Mouse (Mus musculus) skeletal muscle tissue, adult 2 months (tissue): ENCODE measurements at regions not wholly inside any gene's neighbourhood (a gene's known extent, or its start where the extent isn't known, plus 50 kb on each side); places are given as distances from the start of the nearest gene placed in this dataset.
A peak's percentile ranks its signal among the peaks of the same experiment; 100 is the strongest.

Experiments
- DNase-seq: peaks from one replicate; pipeline ENCODE4 v3.0.0-alpha.2; 2012; ENCODE audit warnings: low read depth, low spot score

DNA sequence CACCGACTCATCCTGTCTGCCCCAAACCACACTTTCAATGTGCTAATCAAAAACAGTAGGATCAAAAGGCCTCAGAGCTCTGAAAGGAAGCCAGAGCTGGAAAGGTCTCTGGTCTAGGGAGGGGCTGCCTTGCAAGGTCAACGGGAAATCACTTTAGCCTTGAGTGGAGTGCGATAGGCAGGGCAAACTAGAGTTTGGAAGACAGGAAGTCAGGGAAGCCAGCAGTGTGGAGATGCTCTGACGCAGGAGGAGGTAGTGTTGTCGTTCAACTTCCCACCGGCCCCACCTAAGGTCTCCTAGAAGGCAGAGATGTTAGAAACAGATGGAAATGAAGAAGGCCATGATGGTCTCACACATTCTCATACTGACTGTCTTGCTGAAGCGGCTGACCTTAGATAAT lies 52.0 kb upstream of the Trp53i11 start:
- DNase-seq = peak; percentile 25

DNA sequence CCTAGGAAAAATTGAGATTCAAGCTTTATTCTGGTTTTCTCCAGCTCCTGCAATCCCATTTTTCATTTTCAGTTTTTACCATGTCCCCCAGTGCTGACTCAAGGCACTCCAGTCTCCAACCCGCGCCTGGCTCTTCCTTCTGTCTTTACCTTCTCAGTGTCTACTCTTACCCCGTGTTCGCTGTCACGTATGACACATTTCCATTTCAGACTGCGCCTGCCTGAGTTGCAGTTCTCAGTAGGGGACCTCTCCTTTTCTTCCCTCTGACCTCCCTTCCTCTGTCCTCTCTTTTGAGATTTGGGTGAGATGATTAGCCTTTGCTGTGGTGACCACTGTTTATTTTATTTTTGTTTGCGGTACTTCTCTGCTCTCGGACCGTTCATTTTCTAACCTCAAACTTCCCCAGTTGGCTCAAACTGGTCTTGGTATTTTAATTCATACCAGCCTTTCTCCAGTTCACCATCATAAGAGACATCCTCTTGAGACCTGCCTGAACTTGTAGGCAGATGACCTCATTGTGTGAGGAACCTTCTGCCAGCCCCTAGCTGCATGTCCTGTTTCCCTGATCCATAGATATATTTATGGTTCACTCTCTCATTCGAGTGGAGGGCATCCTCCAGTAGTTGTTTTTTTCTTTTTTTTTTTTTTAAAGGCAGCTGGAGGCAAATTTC lies 53.9 kb upstream of the Trp53i11 start:
- DNase-seq = no peak

DNA sequence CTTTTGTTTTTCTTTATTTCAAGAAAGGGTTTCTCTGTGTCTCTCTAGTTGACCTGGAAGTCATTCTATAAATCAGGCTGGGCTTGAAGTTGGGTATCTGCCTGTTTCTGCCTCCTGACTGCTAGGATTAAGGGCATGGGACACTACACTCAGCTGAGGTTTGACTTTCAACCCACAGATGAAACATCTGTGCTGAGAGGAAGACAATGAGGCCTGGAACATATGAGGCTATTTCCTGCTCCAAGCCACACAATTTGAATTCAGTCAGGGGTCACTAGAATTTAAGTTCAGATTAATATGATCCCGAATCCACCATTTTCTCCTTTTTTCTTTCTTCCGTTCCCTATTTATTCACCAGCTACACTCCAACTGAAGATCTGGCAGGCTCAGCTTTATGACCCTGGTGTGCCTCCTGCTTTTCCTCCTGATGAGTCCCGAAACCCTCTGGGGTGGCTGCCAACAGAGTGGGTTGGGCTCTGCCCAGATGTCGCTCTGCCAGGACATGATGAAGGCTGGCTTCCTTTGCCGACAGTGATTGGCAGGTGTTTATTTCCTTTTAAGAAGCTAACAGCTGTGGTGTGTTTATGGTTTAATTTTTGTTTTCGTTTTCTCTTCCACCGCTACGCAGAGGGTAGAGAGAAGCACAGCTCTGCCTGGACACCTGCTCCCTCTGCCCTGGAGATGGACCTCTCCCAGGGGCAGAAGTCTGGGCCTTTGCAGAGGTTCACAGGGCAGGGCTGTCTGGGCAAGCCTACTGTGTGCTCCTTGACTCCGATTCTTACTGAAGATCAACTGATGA lies 55.3 kb upstream of the Trp53i11 start:
- peak; percentile 84 for DNase-seq

DNA sequence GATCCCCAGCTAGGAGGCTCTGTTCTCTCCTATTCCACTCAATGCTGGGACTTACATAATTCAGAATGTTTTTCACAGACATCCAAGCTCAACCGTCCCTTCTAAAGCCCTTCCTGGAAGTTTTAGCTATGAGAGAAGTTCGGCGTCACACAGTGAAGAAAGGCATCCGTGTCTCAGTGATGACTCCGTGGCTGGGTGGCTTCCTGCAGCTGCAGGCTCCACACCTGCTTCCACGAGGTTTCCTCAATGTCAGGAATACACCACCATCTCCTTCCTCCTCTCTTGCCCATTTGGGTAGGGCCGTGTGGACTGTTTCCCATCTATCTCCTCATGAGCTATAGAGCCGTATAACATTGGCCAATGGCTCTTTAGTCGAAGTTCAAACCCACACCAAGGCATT lies 56.1 kb upstream of the Trp53i11 start:
- no peak for DNase-seq

DNA sequence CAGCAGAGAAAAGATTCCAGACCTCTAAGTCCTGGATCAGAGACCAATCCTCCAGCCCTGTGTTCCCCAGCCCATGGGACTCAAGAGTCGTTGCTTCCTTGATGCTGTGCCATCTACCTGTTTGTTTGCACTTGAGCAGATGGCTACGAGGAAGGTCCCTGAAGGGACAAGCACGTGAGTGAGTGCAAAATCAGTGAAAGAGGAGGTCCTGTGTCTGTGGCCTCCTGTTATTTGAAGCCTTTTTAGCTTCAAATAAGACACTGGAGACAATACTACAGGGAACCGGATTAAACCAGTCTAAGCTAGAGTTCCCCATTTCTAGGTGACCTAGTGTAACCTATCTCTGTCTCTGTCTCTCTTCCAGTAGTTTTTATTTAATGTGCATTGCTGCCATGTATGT lies 58.2 kb upstream of the Trp53i11 start:
- DNase-seq = no peak

DNA sequence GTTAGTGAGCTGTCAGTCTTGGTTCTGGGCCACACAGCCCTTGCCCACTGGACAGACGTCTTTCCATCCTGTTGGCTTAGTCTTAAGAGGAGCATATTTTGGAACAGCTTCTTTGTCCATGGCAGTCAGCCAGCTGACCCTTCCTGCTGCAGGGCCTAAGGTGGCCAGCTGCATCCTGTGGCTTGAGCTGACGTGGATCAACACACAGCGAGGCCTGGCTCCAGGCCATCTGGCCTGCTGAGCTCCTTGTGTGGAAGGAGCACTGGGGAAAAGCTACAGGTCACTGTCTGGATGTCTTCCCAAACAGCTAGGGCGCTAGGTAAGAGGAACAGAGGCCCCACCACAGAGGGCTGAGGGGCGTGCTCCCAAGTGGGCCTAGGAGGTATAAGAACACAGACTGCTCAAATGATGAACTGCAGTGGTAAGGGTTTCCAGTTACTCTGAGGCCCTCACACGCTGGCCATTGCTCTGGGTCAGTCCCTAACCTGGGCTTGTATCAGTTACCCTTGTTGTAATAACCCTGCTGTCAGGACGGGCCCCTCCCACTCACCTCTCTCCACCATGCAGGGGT lies 60.7 kb upstream of the Trp53i11 start:
- peak; percentile 76 for DNase-seq

DNA sequence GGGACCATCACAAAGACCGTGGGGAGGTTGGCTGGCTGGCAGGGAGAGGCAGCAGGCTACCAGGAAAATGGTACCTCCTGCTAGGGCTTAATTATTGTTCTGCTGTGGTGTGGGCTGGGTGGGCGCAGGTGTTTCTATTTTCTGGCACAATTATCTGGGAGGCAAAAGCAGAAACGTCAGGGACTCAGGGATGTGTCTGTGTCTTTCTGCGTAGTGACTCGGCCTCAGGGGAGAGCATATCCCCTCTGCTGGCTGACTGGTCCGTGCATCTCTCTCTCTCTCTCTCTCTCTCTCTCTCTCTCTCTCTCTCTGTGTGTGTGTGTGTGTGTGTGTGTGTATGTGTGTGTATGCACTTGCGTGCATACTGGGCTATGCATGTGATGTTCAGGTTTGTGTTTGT lies 61.2 kb upstream of the Trp53i11 start:
- DNase-seq = no peak

DNA sequence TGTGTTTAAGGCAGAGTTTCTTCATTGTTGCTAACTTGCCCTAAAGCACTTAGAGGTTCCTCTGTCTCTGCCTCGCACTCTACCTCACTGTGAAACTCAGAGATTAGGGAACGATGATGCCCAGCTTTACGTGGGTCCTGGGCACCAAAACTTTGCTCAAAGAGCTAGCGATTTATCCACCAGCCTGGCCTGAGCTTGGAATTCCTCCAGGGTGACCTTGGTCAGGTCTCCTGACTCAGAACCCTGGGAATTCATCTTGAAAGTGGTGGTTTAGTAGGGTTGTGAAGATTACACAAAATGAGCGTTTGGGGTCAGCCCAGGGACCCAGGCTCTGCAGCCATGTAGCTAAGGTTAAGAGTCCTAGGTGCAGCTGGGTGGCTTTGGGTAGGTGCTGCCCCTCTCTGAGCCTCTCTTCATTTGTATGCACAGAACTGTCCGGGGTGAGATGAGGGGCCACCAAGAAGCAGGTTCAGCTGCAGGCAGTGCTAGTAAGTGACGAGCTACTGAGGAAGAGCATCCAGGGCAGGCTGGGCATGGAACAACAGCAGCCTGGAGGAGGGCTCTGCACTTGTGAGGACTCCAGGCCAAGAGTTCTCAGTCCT lies 62.4 kb upstream of the Trp53i11 start:
- no peak for DNase-seq

DNA sequence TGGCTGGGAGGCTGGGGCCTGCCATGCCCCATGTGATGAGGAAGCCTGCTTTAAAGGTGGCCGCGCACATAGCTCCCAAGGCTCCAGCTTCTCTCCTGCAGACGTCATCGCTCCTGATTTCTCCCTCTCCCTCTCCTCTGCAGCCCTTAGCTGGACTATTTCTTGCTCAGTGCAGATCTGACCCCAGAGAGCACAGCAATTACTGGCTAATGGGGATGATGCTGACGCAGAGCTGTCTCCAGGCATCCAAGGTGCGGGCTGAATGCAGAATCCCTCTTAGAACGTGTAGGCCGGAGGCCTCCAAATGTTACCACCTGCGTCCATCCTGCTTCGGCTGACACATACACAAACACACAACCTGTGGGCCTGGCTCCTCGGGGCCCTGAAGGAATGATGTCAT lies 63.5 kb upstream of the Trp53i11 start:
- no peak for DNase-seq

DNA sequence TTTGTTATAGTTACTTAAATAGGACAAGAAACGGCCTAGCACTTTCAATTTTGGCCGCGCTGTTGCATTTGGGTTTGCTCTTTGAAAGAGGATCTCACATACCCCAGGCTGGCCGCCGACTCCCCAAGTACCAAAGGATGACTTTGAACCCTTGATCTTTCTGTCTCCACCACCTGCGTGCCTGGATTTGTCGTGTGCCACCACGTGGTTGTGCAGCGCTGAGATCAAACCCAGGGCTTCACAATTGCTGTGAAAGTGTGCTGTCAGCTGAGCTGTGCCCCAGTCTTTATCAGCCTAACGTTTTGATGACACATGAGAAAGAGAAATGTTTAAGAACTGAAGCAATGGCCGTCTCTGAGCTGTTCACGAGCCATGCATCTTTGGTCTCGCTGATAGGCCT lies 67.0 kb upstream of the Trp53i11 start:
- no peak for DNase-seq

DNA sequence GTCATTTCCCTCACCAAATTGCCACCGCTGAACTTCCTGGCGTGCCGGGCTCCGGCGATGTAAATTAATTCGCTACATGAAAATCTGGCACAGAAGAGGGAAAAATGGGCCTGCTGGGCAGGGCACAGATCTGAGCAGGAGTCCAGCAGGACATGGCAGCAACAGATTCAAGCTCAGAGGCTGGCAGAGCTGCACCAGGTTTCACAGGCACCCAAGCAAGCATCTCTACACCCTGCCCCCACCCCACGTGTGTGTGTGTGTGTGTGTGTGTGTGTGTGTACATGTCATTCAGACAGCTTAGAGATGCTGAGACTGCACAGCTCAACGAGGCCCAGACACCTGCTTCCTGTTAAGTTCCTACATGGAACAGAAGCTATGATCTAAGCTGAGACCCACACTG lies 68.3 kb upstream of the Trp53i11 start:
- no peak for DNase-seq

DNA sequence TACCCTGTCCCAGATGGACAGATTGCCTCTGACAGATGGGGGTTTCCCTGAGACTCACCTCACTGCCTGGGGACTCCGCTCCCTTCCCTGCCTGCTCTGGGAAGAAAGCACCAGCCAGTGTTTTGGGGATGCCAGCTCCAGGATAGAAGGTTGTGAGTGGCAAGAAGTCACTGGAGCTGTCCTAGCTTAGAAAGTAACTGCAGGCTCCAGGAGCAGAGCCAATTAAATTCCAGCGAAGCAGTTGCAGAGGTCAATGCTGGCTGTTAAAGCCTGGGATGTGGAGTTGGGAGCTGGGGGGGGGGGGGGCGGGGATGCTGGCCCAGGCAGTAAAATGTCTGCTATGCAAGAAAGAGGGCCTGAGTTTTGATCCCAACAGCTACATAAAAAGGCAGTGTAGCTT lies 69.3 kb upstream of the Prdm11 start:
- DNase-seq = no peak

DNA sequence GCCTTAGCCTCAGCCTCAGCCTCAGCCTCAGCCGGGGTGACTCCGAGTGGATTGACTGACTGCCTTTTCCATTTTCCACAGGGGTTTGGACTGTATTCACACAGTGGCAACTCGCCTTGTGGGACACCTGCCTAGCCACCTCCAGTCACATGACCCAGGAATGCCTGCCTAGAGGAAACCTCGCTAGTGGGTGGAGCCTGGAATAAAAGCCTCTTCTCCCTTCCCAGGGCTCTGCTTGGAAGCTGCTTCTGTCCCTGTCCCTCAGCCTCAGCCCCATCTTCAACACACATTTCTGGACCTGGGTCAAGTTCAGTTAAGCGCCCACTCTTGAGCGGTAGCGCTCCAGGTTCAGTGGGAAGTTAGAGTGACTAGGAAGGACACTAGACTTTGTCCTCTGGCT lies 68.0 kb upstream of the Prdm11 start:
- no peak for DNase-seq

DNA sequence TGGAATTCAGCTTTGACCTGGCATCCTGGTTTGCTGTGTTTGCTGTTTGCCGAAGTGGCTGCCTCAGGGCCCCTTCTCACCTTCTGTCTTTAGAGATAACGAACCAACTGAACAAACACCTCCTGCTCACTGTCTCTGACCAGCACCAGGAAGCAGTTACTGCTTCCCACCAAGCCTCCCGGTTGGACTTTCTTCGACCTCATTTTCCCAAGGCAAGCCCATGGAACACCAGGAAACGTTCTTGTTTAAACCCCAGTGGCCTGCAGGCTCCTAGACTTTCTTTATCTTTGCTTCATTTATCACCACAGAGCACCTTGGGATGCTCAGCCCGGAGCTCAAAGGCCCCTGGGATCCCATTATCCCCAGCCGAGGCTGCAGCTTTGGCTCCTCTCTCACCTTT lies 66.4 kb upstream of the Prdm11 start:
- no peak for DNase-seq

DNA sequence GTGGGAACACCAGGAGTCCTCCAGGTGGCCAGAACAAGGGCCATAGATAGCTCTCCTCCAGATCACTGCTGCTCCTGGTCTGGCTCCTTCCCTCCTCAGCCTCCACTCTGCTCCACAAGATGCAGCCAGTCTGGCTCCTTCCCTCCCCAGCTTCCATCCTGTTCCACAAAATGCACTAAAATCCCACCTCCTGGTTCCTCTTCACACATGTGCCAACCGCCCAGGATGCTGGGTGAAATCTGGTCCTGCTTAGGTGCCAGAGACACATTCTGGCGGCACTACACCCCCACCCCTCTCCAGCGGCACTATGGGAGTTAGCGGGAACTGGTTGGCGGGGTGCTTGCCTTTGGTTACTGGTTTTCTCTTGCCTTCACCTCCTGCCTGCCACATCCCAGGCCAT lies 64.9 kb upstream of the Prdm11 start:
- DNase-seq = no peak

DNA sequence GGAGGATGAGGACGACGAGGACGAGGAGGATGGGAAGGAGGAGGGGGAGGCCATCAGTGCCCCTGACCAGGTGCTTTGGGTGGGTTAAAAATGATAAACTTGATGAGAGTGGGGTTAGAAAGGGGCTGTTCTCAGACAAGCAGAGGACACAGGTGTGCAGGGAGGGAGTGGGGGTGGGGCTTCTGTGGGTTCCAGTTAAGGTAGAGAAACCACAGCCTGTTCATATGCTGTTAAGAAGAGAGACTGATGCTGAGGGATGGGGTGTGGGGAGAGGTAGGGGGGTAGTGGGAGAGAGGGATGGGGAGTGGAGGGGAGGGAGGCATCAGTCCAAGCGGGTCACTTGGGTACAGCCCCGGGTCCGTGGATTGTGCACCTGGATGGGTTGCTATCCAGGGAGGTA lies 60.6 kb upstream of the Prdm11 start:
- no peak for DNase-seq

DNA sequence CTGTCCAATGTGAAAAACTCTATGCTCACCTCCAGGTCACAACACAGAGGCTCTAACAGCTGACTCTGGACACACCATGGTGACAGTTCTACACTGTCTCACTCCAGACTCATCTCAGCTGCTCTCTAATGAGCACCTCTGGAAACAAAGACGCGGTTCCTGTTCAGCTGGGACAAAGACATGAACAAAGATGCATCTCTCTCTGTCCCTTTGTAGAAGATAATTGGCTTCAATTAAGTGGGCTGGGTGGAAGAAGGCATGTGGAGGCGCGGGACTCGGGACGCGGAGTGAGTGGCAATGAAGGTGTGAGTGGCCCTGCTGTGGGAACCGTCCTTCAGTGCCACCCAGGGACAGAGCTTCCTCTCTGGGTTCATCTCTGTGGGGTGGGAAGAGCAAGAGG lies 56.0 kb upstream of the Prdm11 start:
- DNase-seq = no peak

DNA sequence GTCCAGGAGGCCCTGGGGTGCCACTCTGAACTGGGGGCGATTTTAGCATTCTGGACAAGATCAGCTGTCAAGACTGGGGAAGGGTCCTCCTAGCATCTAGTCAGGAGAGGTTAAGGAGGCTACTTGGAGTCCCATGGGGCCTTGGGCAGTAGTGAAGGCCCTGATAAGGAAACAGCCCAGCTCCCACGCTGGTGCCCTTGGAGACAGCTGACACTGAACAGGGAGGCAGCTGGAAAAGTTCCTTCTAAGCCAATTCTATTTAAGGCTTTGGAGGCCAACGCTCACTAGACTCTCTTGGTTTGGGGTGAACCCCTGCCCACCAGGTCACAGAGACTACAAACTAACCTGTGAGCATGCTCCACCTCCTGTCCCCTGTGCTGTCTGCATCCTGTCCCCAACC lies 53.8 kb upstream of the Prdm11 start:
- DNase-seq = no peak

DNA sequence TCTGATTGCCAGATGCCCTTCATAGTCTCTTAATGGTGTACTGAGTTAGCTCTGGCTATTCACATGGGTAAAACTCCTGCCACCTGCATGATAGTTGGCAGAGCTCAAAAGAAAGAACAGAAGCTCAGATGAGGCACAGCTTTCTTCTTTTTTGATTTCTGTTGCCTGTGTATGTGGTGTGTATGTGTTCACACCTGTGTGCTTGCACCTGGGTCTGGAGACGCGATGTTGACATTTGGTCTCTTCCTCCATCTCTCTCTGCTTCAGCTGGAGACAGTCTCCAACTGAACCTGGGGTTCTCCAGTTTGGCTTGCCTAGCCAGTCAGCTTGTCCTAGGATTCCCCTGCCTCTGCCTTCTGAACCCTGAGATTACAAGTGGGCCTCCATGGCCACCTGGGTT lies 51.0 kb upstream of the Prdm11 start:
- DNase-seq = no peak

DNA sequence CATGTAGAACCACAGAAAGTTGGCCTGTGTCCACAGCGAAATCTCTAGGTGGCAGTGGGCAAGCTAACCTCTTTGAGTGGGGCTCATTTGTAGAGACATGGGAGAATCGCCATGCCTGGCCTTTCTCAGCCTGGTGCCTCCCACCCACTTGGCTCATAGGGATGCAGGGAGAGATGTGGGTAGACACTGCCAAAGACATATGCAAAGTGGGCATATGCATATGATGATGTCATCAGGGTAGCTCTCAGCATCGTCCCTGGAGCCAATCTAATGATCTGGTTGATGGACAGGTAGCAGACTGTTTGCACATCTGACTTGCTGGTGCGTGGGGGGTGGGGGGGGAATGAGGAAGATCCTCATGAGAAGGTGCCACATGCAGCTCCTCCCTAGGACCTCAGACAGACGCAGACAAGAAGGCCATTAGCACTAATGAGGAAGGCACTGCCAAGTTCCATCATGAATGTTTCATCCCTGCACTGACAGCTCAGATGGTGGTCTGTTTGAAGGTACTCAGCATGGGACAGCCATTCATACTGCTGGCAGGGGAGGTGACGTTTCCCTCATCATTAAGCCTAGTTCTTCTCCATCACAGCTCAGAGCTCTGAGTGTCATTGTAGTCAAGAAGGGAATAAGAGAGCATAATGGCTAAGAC lies 50.2 kb upstream of the Prdm11 start:
- DNase-seq = no peak
